Mouse (Mus musculus) heart, embryonic 15.5 days (tissue): Measurements from ENCODE around the gene Olah. TPM values are rescaled to one million over a fixed set of nuclear protein-coding genes. Genes with fewer than 3 reads are reported as not detected.

Source experiments
- ATAC-seq: fragments of 200-750 bp; cut with Nextera tagmentation; replicated peaks from 2 replicates; pipeline ENCODE4 v1.8.0; 2017; ENCODE audit warnings: low read depth, moderate TSS enrichment; ENCODE audit not compliant: insufficient number of reproducible peaks, insufficient read depth, low FRiP score
- H3K27ac ChIP-seq: fragments of 300-500 bp; sonication (generic); 2 replicates; pipeline ENCODE4 v1.5.1; 2015; ENCODE audit warnings: mild to moderate bottlenecking, inconsistent platforms
- H3K27me3 ChIP-seq: fragments of 300-500 bp; sonication (generic); 2 replicates; pipeline ENCODE4 v1.6.1; 2015; ENCODE audit warnings: inconsistent platforms
- H3K36me3 ChIP-seq: fragments of 300-500 bp; sonication (generic); 2 replicates; pipeline ENCODE4 v1.6.1; 2015; ENCODE audit warnings: mild to moderate bottlenecking, inconsistent platforms
- H3K4me1 ChIP-seq: fragments of 300-500 bp; sonication (generic); replicated peaks from 2 replicates; pipeline ENCODE4 v1.6.1; 2015; ENCODE audit warnings: inconsistent platforms
- H3K4me2 ChIP-seq: fragments of 300-500 bp; sonication (generic); 2 replicates; pipeline ENCODE4 v1.6.1; 2015; ENCODE audit warnings: inconsistent platforms, mild to moderate bottlenecking, moderate library complexity
- H3K4me3 ChIP-seq: fragments of 300-500 bp; sonication (generic); 2 replicates; pipeline ENCODE4 v1.5.1; 2015; ENCODE audit warnings: mild to moderate bottlenecking, inconsistent platforms
- H3K9ac ChIP-seq: fragments of 300-500 bp; sonication (generic); 2 replicates; pipeline ENCODE4 v1.6.1; 2015; ENCODE audit warnings: mild to moderate bottlenecking, inconsistent platforms
- H3K9me3 ChIP-seq: fragments of 300-500 bp; sonication (generic); replicated peaks from 2 replicates; pipeline ENCODE4 v1.6.1; 2016; ENCODE audit warnings: inconsistent platforms
- WGBS: fragments of 180-500 bp; shearing (Covaris S2); methylation state at CpG from one replicate; pipeline ENCODE4 v1.1.7; 2015; ENCODE audit warnings: mixed read lengths; 5-methylcytosine and 5-hydroxymethylcytosine counted together
- polyA plus RNA-seq: library from polyadenylated mRNA; unstranded; fragments of >200 nt; fragmentation: Nextera tagmentation; extraction: Ambion mirVana; gene quantifications from 2 replicates; pipeline ENCODE4 v1.2.1, GENCODE M21; 2015

Gene Olah
- polyA plus RNA-seq, 1 experiment from 2014 or later = not detected

DNA sequence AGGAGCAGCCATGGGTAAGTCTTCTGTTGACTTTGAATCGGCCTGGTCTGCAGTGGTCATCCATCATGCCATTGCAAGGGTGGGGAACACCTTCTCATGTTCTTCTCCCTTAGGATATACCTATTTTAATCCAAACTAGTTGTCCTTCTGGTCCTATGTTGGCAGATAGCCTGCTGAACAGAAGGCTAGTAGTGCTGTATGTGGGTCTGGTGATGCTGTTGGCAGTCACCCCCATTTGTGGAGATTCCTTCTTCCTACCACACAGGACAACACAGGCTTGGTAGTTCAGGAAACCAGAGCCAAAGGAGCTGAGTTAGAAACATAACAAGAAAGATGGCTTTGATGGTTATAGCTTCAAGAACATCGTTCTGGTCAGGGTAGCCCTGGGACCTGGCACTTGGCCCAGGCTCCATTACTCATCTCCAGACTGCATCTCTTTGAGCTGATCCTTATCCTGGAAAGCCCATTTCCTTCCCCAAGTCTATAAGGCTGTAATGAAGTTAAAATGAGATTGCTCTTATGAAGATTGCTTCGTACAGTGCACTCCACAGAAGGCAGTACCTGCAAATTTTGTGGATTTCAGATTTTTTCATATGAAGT, 91.5 kb downstream of the Olah start:
- H3K27ac ChIP-seq = no peak overlapping the region
- no peak overlapping the region for H3K4me2 ChIP-seq

DNA sequence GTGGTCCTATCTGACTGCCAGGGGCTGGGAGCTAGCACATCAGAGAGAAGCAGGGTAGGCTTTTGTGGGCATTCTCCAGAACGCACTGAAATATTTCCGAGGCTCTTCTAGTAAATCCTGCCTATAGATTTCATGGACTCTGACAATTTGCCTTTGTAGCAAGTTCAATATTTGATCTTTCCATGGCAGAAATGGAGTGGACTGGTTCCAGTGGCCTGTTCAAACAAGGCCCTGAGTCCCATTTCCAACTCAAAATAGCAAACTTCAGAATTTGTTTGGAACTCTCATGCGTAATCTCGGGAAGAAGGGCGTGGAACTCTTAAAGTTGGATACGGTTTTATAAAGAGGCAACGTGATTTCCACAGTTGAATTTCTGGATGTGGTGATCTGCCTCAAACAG, 101.2 kb downstream of the Olah start:
- Histone ChIP-seq H3K4me1 (peaks cover 3% of the 10 kb centered on the region; the same call in 1 of the 2 replicates), H3K36me3 (no peaks in the 10 kb centered on the region), H3K4me2 (no peak overlapping the region), H3K9ac (no peak overlapping the region), H3K9me3 (no peaks in the 10 kb centered on the region), H3K27ac (no peak overlapping the region), H3K27me3 (no peaks in the 10 kb centered on the region), H3K4me3 (no peak overlapping the region)
- 86% methylated on average over 7 of the region's 7 CpGs for WGBS
- ATAC-seq = no peak

More for the DNA sequence above, 91.5 kb downstream of the Olah start:
- H3K27me3 ChIP-seq = no peaks in the 10 kb centered on the region
- no peak overlapping the region for H3K9ac ChIP-seq
- WGBS = 64% methylated on average over 3 of the region's 3 CpGs
- no peak for ATAC-seq
- peaks cover 13% of the 10 kb centered on the region for H3K36me3 ChIP-seq
- H3K4me3 ChIP-seq = no peak overlapping the region
- no peaks in the 10 kb centered on the region for H3K9me3 ChIP-seq
- H3K4me1 ChIP-seq = no peaks in the 10 kb centered on the region

DNA sequence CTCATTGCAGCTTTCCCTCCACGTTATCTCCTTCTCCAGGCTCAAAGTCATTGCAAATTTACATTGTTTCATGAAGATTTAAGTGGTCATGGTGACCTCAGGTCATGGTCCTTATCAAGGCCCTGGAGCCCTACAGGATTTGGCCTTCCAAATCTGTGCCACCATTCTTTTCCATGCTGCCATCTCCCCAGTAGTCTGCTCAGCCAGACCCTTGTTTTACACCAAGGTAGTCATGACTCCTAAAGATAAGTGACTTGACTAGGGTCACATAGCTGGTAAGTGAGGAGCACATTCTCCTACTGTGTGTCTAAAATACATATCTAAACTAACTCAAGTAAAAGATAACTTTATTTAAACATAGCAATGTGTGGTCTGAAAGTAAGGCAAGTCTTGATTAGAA, 104.8 kb downstream of the Olah start:
- H3K4me1 ChIP-seq = no peaks in the 10 kb centered on the region
- 70% methylated on average over 1 of the region's 1 CpGs for WGBS
- H3K9ac ChIP-seq = no peak overlapping the region
- no peak overlapping the region for H3K4me3 ChIP-seq
- H3K27me3 ChIP-seq = no peaks in the 10 kb centered on the region
- H3K9me3 ChIP-seq = no peaks in the 10 kb centered on the region
- H3K36me3 ChIP-seq = no peaks in the 10 kb centered on the region
- H3K4me2 ChIP-seq = no peak overlapping the region
- no peak overlapping the region for H3K27ac ChIP-seq
- ATAC-seq = no peak

Other genes with a start within 250 kb of the Olah start
- gene Nmt2, start 113.0 kb downstream of the Olah start, polyA plus RNA-seq = 26.4 and 30.6 TPM in 2 replicates
- 10.6 and 11.5 TPM in 2 replicates for gene Rpp38, start 64.6 kb downstream of the Olah start, polyA plus RNA-seq
- 0.34 and 0.38 TPM in 2 replicates for gene Acbd7, start 61.0 kb downstream of the Olah start, polyA plus RNA-seq
- 0.47 and 1.0 TPM in 2 replicates for gene Meig1, start 25.4 kb upstream of the Olah start, polyA plus RNA-seq
- gene Dclre1c, start 26.9 kb upstream of the Olah start, polyA plus RNA-seq = 3.4 and 5.3 TPM in 2 replicates
- gene Suv39h2, start 77.8 kb upstream of the Olah start, polyA plus RNA-seq = 5.3 and 7.0 TPM in 2 replicates
- gene Gm45902, start 115.6 kb upstream of the Olah start, polyA plus RNA-seq = 2.7 and 3.2 TPM in 2 replicates
- gene Hspa14, start 115.6 kb upstream of the Olah start, polyA plus RNA-seq = 67.9 and 73.6 TPM in 2 replicates
- gene Cdnf, start 115.8 kb upstream of the Olah start, polyA plus RNA-seq = 0.37 and 0.45 TPM in 2 replicates
- 17.8 and 29.4 TPM in 2 replicates for gene Fam107b, start 173.3 kb upstream of the Olah start, polyA plus RNA-seq